Mouse (Mus musculus) limb, embryonic 15.5 days (tissue): Measurements from ENCODE around the gene Smc1b. TPM values are rescaled to one million over a fixed set of nuclear protein-coding genes. Genes with fewer than 3 reads are reported as not detected.

Source experiments
- ATAC-seq: fragments of 200-750 bp; cut with Nextera tagmentation; 2 replicates; pipeline ENCODE4 v1.8.0; 2017; ENCODE audit warnings: low read depth, moderate TSS enrichment; ENCODE audit not compliant: insufficient number of reproducible peaks, low FRiP score, low TSS enrichment
- H3K27ac ChIP-seq: fragments of 300-500 bp; sonication (generic); 2 replicates; pipeline ENCODE4 v1.5.1; 2015; ENCODE audit warnings: moderate library complexity, mild to moderate bottlenecking, inconsistent platforms
- H3K27me3 ChIP-seq: fragments of 300-500 bp; sonication (generic); 2 replicates; pipeline ENCODE4 v1.6.1; 2015; ENCODE audit warnings: inconsistent platforms
- H3K36me3 ChIP-seq: fragments of 300-500 bp; sonication (generic); 2 replicates; pipeline ENCODE4 v1.6.1; 2015; ENCODE audit warnings: inconsistent platforms
- H3K4me1 ChIP-seq: fragments of 300-500 bp; sonication (generic); 2 replicates; pipeline ENCODE4 v1.6.1; 2015; ENCODE audit warnings: inconsistent platforms
- H3K4me2 ChIP-seq: fragments of 300-500 bp; sonication (generic); 2 replicates; pipeline ENCODE4 v1.6.1; 2015; ENCODE audit warnings: mild to moderate bottlenecking, inconsistent platforms
- H3K4me3 ChIP-seq: fragments of 300-500 bp; sonication (generic); 2 replicates; pipeline ENCODE4 v1.5.1; 2015; ENCODE audit warnings: mild to moderate bottlenecking, inconsistent platforms
- H3K9ac ChIP-seq: fragments of 300-500 bp; sonication (generic); 2 replicates; pipeline ENCODE4 v1.6.1; 2015; ENCODE audit warnings: inconsistent platforms
- H3K9me3 ChIP-seq: fragments of 300-500 bp; sonication (generic); 2 replicates; pipeline ENCODE4 v1.6.1; 2016; ENCODE audit warnings: inconsistent platforms
- WGBS: fragments of 180-500 bp; shearing (Covaris S2); methylation state at CpG from one replicate; pipeline ENCODE4 v1.1.7; 2015; 5-methylcytosine and 5-hydroxymethylcytosine counted together
- polyA plus RNA-seq: library from polyadenylated mRNA; unstranded; fragments of >200 nt; fragmentation: Nextera tagmentation; extraction: Ambion mirVana; gene quantifications from 2 replicates; pipeline ENCODE4 v1.2.1, GENCODE M21; 2015

The Smc1b gene
- polyA plus RNA-seq, 1 experiment from 2014 or later: 0.22 TPM

DNA sequence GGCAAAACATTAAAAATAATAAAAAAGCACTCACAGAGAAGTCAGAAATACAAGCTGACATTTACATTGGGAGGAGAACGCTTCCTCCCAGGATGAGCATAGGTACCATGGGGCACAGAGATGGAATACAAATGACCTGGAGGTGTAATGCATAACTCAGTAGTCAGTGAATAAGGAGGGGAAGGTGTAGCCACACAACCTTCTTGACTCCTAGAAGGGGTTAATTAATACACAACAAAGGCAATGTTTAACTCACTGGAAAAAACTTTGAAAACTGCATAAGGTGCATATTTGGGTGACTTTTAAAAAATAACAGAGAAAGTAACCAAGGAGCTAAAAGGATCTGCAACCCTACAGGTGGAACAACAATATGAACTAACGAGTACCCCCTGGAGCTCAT lies 59.1 kb downstream of the Smc1b start:
- WGBS: 80% methylated on average over 2 of the region's 2 CpGs
- no peaks in the 10 kb centered on the region for H3K36me3 ChIP-seq
- H3K9me3 ChIP-seq: no peaks in the 10 kb centered on the region
- no peak for ATAC-seq
- no peaks in the 10 kb centered on the region for H3K27me3 ChIP-seq
- H3K9ac ChIP-seq: no peak overlapping the region
- H3K4me3 ChIP-seq: no peak overlapping the region
- no peak overlapping the region for H3K4me2 ChIP-seq
- H3K27ac ChIP-seq: no peak overlapping the region
- H3K4me1 ChIP-seq: no peaks in the 10 kb centered on the region

DNA sequence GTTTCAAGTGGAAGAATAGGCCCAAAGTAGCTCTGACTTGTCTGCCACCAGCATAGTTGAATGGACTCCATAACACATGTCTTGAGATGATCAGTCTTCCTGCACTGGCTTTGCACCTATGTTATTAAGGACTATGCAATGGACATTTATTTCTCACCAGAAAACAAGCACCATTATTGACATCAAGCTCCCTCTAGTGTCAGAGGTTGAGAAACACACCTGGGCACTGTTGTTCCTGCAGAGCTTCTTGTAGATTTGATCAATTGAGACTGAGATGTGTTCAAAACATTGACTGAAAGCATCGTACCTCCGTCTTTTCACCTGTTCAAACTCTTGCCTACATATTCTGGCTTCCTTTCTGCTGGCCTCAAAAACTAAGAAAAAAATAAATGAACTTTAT lies 61.2 kb downstream of the Smc1b start:
- no peaks in the 10 kb centered on the region for H3K27me3 ChIP-seq
- no peaks in the 10 kb centered on the region for H3K4me1 ChIP-seq
- WGBS: 28% methylated on average over 2 of the region's 2 CpGs
- H3K27ac ChIP-seq: no peak overlapping the region
- H3K4me2 ChIP-seq: no peak overlapping the region
- H3K36me3 ChIP-seq: no peaks in the 10 kb centered on the region
- H3K9ac ChIP-seq: no peak overlapping the region
- no peak for ATAC-seq
- H3K9me3 ChIP-seq: no peaks in the 10 kb centered on the region
- H3K4me3 ChIP-seq: no peak overlapping the region

DNA sequence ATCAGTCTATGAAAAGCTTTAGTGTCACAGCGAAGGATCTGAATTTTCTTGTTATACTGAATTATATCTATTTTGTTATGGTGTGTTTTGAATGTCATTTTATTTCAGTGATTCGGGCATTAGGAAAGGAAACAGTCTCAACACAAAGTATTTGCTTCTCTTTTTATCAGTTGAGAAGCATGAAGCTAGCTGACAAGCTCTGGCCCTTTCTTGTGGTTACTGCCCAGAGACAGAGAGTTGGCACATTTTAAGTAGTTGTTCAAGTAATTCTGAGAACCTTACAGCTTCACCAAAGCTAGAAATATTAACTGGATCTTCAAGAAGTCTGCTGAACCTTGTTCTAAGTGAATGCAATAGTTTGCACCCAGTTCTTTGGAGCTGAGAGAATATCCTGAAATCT lies 68.3 kb downstream of the Smc1b start:
- Histone ChIP-seq H3K36me3 (peaks cover 30% of the 10 kb centered on the region), H3K9me3 (no peaks in the 10 kb centered on the region), H3K4me1 (no peaks in the 10 kb centered on the region), H3K27ac (no peak overlapping the region), H3K9ac (no peak overlapping the region), H3K4me3 (no peak overlapping the region), H3K4me2 (no peak overlapping the region), H3K27me3 (no peaks in the 10 kb centered on the region)
- 94% methylated on average over 2 of the region's 2 CpGs for WGBS
- ATAC-seq: no peak

DNA sequence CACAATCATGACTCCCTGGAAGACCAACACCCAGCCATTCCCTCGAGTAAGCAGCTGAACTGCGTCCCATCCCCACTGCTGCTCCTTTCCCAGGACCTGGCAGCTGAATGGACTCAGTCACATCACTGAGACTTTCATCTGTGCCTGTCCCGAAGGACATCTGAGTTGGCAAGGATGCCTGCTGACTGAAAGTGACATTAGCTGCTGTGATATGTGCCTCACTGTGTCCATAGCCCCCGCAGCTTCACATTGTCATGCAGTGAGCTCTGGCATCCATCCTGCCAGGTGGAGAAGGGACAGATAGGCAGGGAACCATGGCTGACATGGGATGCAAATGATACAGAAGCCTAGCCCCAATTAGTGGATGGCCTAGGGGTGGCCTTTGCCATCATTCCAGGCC lies 76.6 kb downstream of the Smc1b start:
- Histone ChIP-seq H3K9ac (no peak overlapping the region), H3K27ac (no peak overlapping the region), H3K4me1 (no peaks in the 10 kb centered on the region), H3K36me3 (peaks cover 67% of the 10 kb centered on the region), H3K27me3 (no peaks in the 10 kb centered on the region), H3K9me3 (no peaks in the 10 kb centered on the region), H3K4me3 (no peak overlapping the region), H3K4me2 (no peak overlapping the region)
- no peak for ATAC-seq
- 83% methylated on average over 4 of the region's 4 CpGs for WGBS

DNA sequence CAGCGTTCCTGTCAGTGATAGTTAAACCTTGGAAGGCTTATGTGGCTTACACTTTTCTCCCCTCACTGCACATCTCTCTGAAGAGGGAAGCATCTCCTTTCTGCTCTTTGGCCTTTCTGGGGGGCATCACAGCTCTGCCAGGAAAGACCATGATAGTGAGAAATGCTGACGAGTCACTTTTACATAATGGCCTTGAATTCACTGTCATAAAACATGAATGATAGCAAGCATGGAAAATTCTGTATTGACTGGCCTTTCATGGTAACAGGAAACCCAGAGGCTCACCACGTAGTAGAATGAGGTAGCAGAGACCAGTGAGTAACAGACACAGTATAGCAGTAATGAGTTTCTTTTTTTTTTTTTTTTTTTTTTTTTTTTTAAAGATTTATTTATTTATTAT lies 77.7 kb downstream of the Smc1b start:
- no peak for ATAC-seq
- WGBS: 93% methylated on average over 3 of the region's 3 CpGs
- H3K36me3 ChIP-seq: peaks cover 67% of the 10 kb centered on the region

DNA sequence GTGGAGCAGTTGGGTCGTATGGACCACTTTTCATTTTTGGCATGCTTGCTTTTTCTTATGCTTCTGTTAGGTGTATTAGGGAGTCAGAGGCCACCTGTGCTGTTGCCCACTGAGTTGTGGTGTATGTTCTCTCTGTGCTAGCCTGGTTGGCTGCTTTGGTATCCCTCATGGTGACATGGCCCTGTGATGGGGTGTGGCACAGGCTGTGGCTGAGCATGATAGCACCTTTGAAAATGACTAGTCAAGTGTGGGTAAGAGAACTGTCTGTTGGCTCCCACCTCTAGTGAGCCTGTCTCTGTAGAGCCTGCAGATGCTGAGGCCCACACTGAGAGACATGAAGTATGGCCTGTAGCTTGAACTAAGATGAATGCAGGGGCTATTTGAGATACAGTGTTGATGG lies 82.0 kb downstream of the Smc1b start:
- WGBS: 85% methylated on average over 1 of the region's 1 CpGs

More for the DNA sequence above, 77.7 kb downstream of the Smc1b start:
- no peak overlapping the region for H3K4me2 ChIP-seq
- H3K27ac ChIP-seq: no peak overlapping the region
- no peaks in the 10 kb centered on the region for H3K9me3 ChIP-seq
- H3K4me1 ChIP-seq: no peaks in the 10 kb centered on the region
- H3K9ac ChIP-seq: no peak overlapping the region
- H3K27me3 ChIP-seq: no peaks in the 10 kb centered on the region
- no peak overlapping the region for H3K4me3 ChIP-seq

DNA sequence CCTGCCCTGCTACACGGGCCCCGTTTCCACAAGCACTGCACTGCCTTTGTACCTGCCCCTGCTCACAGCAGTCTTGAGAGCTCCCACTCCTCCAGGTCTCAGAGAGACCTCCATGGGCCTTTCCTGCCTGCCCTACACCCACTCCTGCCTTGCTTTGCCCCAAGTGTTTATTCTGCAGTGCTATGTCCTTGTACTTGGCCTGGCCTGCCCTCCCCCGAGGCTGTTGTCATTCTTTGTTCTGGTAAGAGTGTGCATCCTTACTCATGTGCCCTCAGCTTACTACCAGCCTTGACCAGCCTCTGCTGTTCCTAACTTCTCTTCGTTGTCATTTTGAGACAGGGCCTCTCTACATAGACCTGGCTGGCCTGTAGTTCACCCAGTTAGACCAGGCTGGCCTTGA lies 83.9 kb downstream of the Smc1b start:
- no peaks in the 10 kb centered on the region for H3K9me3 ChIP-seq
- peaks cover 30% of the 10 kb centered on the region for H3K4me1 ChIP-seq
- no peaks in the 10 kb centered on the region for H3K27me3 ChIP-seq
- H3K4me3 ChIP-seq: no peak overlapping the region
- no peak overlapping the region for H3K27ac ChIP-seq
- no peak overlapping the region for H3K9ac ChIP-seq
- no peak overlapping the region for H3K4me2 ChIP-seq
- H3K36me3 ChIP-seq: peaks cover 63% of the 10 kb centered on the region
- no peak for ATAC-seq
- WGBS: 86% methylated on average over 4 of the region's 4 CpGs

More for the DNA sequence above, 82.0 kb downstream of the Smc1b start:
- no peak for ATAC-seq
- no peaks in the 10 kb centered on the region for H3K27me3 ChIP-seq
- H3K4me3 ChIP-seq: no peak overlapping the region
- no peak overlapping the region for H3K4me2 ChIP-seq
- H3K9ac ChIP-seq: no peak overlapping the region
- H3K27ac ChIP-seq: no peak overlapping the region
- H3K36me3 ChIP-seq: peaks cover 75% of the 10 kb centered on the region
- H3K9me3 ChIP-seq: no peaks in the 10 kb centered on the region
- H3K4me1 ChIP-seq: peaks cover 13% of the 10 kb centered on the region

DNA sequence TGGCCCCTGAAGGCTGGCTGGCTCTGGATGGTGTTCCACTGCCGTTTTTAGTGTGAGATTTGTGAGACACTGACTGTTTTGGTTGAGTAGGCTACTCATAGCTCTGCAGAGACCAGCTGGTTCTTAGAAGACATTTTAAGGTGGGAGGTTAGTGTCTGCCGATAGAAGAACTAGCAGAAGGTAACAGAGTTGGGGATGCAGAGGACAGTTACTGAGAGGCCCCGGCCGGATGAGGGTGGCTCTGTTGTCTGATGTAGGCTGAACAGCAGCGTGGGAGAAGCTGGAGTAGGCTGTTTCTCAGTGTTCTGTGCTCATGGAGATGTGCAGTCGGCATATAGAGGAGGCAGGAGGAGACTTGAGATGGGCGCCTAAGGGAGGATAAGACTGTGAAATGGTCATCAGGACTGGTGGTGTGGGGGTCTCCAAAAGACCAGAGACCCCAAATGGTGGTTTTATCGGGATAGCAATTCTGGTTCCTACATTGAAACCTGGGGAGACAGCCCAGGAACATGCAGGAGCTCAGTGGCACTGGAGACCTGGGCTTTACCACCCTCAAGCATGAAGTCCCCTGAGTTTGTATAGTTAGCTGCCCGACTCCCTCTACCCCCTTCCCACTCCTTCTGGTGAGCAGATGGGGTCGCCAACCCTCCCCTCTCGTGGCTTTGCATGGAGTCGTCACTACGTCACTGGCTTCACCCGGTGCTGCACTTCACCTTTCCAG lies 85.4 kb downstream of the Smc1b start:
- peaks cover 49% of the 10 kb centered on the region for H3K36me3 ChIP-seq
- no peak for ATAC-seq
- WGBS: 81% methylated on average over 14 of the region's 14 CpGs

DNA sequence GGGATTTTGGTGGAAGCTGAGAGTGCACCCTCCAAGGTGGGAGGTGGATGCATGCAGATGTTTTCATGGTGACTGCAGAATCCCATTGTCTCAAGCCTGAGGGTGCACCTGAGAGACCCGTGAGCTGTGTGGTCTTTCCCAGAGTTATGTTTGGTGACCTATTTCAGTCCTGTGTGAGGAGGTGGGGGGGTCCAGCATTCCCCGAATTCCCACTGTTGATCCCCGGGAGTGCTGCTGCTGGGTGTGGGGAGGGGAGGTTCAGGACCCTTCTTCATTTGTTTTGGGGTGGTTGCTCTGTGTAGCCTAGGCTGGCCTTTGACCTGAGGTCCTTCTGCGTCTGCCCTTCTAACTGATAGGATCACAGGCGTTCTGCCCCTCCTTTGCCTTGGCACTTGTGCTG lies 88.0 kb downstream of the Smc1b start:
- no peak overlapping the region for H3K9ac ChIP-seq
- no peaks in the 10 kb centered on the region for H3K27me3 ChIP-seq
- peak overlapping the region; percentile 87; the same call in 1 of the 2 replicates for H3K27ac ChIP-seq
- ATAC-seq: no peak
- no peaks in the 10 kb centered on the region for H3K9me3 ChIP-seq
- WGBS: 75% methylated on average over 5 of the region's 5 CpGs
- H3K4me3 ChIP-seq: no peak overlapping the region
- H3K4me2 ChIP-seq: no peak overlapping the region
- peaks cover 54% of the 10 kb centered on the region for H3K4me1 ChIP-seq
- peaks cover 29% of the 10 kb centered on the region for H3K36me3 ChIP-seq

More for the DNA sequence above, 85.4 kb downstream of the Smc1b start:
- Histone ChIP-seq H3K27ac (no peak overlapping the region), H3K4me1 (peaks cover 40% of the 10 kb centered on the region), H3K9me3 (no peaks in the 10 kb centered on the region), H3K9ac (no peak overlapping the region), H3K4me2 (no peak overlapping the region), H3K4me3 (no peak overlapping the region), H3K27me3 (no peaks in the 10 kb centered on the region)

DNA sequence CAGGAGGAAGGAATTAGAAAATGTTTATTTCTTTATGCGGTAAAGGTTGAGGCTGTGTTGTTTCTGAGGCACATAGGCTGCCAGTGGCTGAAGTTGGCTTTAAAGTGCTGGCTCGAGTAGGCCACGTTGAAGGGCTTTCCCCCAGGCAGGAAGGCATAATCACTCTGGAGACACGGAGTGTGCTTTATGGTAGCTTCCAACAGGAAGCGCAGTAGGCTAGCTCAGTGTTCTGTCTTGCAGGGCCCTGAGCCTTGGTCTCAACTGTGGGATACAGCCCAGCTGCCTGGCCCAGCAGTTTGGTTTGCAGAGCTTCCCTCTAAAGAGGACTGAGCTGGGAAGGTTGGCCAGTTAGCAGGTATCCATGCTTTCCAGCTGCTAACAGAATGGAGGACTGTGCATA lies 88.6 kb downstream of the Smc1b start:
- Histone ChIP-seq H3K27ac (peak overlapping the region; percentile 87), H3K9me3 (no peaks in the 10 kb centered on the region), H3K4me1 (peaks cover 61% of the 10 kb centered on the region), H3K4me2 (0 out of 2 replicates have a peak overlapping the region, but pooled peaks have one; percentile 5), H3K27me3 (no peaks in the 10 kb centered on the region), H3K4me3 (no peak overlapping the region), H3K36me3 (peaks cover 23% of the 10 kb centered on the region), H3K9ac (0 out of 2 replicates have a peak overlapping the region, but pooled peaks have one; percentile 28)
- ATAC-seq: no peak
- 38% methylated on average over 5 of the region's 5 CpGs for WGBS

DNA sequence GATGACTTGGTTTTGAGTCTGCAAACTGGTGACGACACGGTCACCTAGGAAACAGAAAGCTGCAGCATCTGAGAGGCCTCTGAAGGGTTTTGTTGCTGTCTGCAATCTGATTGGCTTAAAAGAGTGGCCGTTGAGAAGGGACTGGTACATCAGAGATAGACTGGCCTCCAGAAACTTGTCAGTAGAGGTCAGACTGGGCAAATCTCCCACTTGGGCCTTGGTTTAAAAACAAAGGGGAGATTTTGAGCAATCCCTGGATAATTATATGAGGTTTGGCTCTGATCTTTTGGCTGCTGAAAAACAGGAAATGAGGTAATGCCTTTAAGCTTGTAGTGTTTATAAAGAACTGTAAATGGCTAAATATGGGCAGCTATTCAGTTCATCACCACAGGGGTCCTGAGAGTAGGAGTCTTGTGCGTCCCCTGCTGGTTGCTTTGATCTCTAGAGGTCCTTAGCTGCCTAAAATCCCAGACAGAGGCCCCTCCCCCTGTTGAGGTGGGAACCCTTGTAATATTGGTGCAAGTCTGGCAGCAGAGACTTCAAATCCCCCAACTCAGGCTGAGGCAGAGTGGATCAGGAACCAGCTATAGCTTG lies 89.3 kb downstream of the Smc1b start:
- peaks cover 67% of the 10 kb centered on the region for H3K4me1 ChIP-seq
- peak overlapping the region; percentile 87 for H3K27ac ChIP-seq
- no peaks in the 10 kb centered on the region for H3K9me3 ChIP-seq
- ATAC-seq: peak; percentile 69; the same call in 1 of the 2 replicates
- no peak overlapping the region for H3K4me3 ChIP-seq
- 10% methylated on average over 4 of the region's 4 CpGs for WGBS
- H3K9ac ChIP-seq: no peak overlapping the region
- peaks cover 17% of the 10 kb centered on the region for H3K36me3 ChIP-seq
- H3K4me2 ChIP-seq: 0 out of 2 replicates have a peak overlapping the region, but pooled peaks have one; percentile 5
- no peaks in the 10 kb centered on the region for H3K27me3 ChIP-seq

DNA sequence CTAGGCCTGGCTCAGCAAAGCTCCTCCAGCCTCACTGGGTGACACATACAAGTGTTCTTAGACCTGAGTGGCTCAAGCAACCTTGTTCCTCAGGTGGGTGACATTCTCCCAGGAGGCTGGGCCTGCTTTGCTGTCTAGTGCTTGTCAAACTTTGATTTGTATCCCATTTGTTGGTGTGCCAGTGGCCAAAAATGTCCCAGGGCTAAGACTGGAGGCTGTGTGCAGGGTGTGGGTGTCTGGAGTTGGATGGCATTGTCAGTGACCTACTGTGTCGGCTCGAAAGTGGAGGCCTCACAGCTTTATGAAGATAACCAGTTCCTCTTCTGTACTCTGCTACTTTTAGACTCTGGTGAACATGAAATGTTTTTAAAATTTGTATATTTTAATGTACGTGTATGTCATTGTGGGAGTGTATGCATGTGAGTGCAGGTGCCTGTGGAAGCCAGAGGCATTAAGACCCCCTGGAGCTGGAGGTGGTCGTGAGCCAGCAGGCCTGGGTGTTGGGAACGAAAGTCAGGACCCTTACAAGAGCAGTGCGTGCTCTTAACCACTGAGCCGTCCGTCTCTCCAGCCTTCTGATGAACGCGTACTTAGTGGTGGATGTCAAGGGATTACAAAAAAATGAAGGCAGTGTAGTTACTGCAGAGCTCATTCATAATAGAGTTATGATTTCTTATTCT lies 90.1 kb downstream of the Smc1b start:
- Histone ChIP-seq H3K9ac (no peak overlapping the region), H3K27me3 (no peaks in the 10 kb centered on the region), H3K9me3 (no peaks in the 10 kb centered on the region), H3K4me1 (peaks cover 65% of the 10 kb centered on the region), H3K4me3 (no peak overlapping the region), H3K4me2 (no peak overlapping the region), H3K27ac (peak overlapping the region; percentile 87), H3K36me3 (peaks cover 10% of the 10 kb centered on the region)
- 67% methylated on average over 10 of the region's 10 CpGs for WGBS
- no peak for ATAC-seq
